Mouse (Mus musculus) fat pad, adult 2 months (tissue): Measurements from ENCODE around the gene Pik3r1.

ENCODE experiments used
- DNase-seq: peaks from one replicate; pipeline ENCODE4 v3.0.0-alpha.2; 2011; ENCODE audit warnings: low read depth, low spot score; ENCODE audit errors: extremely low read depth

Gene Pik3r1

DNA sequence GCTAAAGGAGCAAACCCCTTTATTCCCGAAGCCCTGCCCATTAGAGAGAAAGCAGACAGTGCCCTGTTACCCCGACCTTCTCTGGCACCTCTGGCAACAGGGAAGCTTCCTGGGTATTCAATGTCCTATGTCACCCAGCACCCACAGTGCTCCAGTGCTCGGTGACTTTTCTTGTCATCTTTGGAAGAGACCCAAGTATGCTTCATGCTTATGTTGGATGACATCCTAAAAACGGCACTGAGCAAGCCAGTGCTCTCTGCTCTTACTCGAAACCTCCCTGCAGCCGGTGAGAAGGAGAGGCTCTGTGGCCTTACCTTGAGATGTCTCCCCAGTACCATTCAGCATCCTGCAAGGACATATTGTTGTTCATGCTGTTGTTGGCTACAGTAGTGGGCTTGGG lies 77.8 kb downstream of the Pik3r1 start:
- no peak for DNase-seq

DNA sequence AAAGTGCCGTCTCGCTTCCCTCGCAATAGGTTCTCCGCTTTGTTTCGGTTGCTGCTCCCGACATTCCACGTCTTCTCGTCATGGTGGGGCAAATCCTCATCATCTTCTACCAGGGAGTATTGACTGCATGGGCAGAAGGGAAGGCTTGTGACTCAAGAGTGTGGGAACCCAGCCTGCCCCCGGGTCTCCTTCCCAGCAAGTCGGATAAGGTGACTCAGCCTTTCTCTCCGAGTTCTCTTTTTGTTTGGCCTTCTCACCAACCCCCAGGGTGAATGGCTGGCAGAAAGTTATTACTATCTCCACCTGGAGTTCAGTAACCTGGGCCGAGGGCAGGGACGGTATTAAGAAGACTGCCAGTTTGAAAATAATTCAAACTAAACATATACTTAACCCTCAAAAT lies 81.8 kb downstream of the Pik3r1 start:
- DNase-seq: no peak

DNA sequence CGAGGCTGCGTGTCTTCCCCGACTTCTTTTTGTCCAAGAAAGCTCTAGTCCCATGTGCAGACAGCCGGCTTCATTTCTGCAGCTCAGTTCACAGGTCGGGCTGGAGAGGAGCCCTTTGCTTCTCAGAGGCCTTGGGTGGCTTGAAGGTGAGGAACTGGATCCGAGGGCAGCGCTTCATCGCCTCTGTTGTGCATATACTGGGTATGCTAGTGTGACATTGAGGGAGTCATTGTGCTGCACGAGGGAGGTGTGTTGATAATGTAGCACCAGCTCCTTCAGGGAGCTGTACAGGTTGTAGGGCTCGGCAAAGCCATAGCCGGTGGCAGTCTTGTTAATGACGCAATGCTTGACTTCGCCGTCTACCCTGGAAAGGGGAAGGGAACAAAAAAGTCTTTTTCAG lies 83.3 kb downstream of the Pik3r1 start:
- no peak for DNase-seq

DNA sequence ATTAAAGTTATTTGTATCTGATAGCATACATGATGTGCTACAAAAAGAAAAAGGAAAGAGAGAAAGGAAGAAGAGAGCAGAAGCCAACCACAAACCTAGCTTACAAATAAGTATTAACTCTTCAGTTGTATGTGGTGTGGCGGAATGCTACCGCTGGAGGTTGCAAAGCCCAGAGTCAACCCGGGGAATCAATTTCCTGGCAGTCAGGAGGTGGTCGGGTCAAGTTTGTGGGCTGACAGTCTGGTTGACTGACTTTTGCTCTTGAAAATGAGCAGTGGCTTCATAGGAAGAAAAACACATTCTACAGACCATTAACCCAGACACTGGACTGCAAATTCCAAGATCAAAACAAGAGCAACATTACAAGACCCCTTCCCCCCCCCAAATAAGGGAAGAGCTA lies 85.6 kb downstream of the Pik3r1 start:
- no peak for DNase-seq

DNA sequence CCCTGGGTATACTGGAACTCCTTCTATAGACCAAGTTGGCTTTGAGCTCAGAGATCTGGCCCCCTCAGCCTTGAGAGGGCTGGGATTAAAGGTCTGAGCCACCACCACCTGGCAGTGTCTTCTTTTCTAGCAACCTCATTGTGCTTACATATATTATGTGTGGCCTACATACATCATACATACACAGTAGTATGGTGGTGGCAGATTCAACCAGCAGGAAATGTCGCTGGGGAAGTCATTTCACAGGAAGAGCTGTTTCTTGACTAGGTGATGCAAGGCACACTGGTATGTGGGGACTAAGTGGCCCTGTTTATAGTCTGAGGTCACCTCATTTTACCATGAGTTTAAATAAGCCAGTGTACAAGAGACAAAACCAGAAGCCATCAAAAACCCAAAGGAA lies 87.9 kb downstream of the Pik3r1 start:
- DNase-seq: no peak

DNA sequence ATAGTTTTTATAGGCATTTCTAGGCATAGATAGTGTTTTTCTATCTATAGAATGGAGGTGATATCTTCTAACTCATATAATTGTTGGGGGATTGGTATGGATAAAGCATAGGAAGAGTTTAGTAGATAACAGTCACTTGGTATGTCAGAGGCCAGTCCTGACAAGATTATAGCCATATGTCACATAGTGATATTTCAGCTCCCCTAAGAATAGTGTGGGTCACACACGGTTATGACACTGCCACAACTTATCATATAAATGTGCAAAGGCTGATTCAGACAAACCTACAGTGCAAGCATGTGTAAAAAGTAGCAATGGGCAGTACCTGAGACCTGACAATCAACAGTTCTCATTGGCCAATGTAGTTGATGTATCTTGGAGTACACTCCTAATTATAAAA lies 89.0 kb downstream of the Pik3r1 start:
- no peak for DNase-seq

DNA sequence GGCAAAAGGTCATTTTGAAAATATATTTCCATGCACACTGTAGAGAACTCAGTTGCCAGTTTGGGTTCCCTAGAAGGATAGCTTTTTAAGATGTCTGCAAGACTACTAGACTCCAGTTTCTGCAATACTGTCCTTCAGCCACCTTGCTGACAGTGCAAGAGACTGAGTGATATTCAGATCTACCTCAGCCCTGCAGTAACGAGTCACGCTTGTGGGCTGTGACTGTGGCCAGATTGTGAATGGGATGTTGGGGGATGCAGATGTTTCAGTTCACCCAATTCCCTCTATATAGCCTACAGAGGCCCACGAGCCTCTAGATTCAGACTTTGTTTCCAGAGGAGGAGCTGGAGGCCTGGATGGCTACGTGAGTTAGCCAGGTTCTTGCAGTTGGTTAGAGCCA lies 90.0 kb downstream of the Pik3r1 start:
- no peak for DNase-seq

DNA sequence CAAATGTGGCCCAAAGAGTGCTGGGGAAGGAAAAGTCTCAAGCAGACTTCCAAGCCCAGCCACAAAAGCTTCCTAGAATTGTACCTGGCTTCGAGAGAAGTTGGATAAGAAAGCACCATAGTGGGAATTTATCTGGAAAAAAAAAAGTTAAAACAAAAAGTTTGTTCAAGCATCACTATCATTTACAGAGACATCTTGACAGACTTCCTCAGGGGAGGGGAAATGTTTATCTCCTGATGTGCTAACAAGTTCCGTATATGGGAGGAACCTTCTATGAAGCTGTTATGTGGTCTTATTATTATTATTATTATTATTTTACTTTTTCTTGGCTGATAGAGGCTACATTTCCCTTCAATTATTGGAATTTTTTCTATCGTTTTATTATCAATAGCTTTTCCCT lies 94.1 kb downstream of the Pik3r1 start:
- DNase-seq: no peak

DNA sequence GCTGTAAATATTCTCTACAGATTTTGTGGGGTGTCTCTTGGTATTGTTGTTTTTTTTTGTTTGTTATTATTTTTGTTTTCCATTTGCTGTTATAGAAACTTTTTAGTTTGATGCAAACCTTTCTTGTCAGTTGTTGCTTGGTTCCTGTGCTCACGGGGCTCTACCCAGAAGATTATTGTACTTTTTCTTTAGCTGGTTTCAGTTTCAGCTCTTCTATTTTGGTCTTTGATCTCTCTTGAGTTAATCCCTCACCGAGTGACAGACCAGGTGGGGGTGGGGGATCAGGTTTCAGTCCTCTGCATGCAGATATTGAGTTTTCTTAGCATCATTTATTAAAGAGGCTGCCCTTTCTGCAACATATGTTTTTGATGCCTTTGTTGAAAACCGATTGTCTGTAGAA lies 99.2 kb downstream of the Pik3r1 start:
- no peak for DNase-seq

DNA sequence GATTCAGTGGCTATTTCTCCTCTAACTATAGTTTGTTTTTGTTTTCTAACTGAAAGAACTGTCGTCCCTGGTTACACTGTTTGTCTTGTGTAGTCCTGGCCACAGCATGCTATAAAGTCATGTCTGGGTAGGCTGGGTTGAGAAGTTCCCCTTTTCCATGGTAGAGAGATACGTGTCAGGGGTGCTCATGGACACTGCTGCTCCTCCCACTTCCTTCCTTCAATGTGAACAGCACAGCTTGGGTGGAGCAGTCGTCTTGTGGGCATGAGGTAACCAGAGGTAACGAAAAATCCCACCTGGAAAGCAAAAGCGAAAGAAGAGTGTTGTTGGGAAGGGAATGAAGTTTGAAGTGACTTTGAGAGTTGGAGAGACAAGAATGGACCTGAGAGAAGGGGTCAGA lies 104.0 kb downstream of the Pik3r1 start:
- no peak for DNase-seq

DNA sequence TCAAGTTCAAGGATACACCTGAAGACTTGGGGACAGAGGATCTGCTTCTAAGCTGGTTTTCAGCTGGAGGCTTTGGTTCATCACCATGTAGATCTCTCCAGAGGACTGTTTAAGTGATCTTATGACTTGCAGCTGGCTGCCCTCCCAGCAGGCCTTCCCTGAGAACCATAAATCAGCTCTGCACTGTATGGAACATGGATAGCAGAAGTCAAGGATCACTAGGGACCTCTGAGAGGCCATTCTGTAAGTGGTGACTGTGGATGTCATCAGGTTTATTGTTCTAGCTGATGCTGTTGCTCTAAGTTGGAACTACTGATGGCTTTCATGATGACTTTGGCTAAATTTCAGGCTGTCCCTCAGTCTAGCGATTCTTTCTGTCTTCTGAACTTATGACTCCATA lies 105.1 kb downstream of the Pik3r1 start:
- DNase-seq: no peak

DNA sequence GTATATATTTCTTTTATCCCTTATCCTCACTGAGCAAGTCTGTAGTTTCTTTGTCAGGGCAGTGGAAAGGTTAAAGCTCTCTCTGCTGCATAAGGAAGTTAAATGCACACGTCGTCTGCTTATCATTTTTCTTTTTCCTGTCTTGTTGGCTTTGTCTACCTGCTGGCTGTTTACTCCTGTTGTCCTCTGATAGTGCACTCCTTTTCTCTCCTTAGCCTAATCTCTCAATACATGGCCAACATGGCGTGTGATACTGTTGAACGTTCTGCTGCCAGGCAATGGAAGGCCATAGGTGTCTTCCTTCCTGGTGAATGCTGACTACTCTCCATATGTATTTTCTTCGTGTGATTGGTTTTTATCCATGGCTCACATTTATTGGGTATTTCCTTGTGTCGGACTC lies 106.5 kb downstream of the Pik3r1 start:
- DNase-seq: no peak

DNA sequence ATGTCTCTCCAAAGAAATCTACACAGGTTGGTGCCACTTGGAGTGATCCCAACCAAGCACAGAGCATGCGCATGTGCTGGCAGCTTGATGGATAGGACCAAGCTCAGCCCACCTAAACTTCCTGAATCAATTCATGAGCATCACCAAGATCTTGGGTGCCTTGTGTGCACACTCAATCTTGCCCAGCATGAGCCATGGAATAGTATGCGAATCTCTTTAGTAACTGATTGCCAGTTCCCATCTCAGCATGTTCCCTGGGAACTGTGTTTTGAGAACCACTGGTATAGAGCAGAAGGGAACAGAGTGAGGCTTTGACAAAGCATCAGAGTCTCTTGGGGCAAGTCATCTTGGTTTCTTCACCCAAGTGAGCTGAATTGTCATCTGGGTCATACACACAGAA lies 107.8 kb downstream of the Pik3r1 start:
- no peak for DNase-seq

DNA sequence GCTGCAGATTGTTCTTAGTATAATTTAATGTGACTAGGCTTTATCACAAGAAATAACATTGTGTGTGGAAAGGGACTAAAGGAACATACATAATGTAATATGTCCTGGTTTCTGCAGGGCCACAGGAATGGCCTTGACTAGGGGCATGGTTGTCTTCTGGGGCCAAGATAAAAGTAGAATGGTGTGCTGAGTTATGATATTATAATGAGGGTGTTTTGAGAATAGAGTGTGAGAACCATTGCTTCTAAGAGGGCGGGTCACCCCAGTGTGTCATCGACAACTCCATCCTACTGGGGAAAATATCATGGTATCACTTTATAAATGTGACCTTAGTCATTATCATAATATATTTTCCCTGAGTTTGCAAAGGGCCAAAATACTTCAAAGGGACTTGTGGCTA lies 115.9 kb downstream of the Pik3r1 start:
- no peak for DNase-seq

DNA sequence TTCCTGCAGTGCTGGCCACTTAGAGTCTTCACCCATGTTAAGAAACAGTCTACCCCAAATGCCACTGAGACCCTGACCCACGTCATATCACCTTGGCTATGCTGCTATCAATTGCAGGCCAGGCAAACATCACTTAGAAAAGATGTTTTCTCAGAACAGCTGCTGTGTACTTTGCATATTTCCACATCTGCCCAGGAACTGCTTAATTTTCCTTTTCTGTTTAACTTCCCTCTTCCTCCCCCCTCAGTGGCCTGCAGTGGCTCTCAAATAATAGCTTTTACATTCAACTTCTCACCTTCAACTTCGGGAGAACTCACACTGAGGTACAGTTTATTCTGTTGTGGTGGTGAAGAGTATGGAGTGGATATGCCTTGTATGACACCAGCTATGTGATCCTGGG lies 126.4 kb downstream of the Pik3r1 start:
- no peak for DNase-seq

DNA sequence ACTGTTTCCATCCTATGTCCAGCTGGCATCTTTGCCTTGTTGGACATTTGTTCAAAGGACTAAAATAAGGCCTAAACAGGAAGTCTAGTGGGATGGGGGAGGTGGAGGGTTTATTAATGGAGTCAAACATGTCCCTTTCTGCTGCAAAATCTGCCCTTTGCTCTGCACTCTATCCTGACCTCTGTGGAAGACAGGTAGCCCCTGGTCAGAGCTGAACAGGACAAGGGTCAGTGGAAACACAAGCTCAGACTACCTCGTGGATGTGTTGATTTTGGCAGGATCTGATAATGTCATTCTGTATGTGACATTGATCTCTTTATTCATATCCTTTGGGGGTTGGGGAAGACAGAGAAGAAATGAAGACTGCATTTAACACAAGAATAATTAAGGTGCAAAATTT lies 132.2 kb downstream of the Pik3r1 start:
- DNase-seq: no peak

DNA sequence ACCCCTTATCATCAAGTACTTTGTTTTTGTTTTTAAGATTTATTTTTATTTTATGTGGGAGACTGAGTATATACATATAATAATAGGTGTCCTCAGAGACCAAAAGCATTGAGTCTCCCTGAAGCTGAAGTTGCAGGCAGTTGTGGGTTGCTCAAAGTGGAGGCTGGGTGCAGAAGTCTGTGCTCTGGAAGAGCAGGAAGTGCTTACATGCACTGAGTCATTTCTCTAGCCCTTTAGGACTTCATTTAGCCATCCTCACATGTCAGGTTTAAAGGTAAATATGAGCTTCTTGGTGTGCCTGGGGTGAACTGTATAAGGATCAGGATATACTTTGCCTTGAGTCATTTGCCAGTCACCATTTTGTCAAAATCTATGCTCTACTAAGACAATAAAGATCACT lies 133.6 kb downstream of the Pik3r1 start:
- DNase-seq: no peak

DNA sequence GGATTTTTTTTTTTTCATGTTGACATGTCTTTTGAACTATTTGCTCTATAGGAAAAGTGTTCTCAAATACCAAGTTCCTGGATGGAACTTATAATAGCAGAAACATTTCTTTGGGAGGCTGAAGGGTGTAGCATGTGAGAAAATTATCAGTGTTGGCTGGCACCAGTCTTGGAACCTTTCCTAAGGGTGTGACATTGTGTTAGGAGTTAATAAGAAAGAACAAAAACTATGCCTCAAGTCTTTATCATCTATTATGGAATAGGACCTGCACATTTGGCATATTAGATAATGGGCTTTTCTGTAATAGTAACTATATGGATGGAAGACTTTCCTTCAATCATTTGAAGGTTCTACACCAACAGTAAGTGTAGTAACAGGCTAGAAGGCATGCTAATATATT lies 134.4 kb downstream of the Pik3r1 start:
- no peak for DNase-seq

DNA sequence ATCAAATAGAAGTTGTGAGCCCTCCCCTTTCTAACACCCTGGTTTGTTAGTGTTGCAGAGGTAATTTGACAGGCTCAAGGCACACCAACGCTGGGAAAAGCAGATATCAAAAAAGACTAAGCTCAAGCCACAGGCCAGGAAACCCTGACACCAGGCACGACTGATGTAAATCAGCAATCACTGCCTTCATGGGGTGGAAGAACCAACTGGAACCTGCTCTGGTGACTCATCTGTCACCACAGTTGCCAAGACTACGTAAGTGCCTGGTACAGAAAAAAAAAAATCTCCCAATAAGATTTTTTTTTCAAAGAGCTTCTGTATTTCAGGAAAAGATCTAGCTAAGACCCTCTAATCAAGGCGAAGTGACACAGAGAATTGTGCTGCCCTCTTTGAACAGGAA lies 135.2 kb downstream of the Pik3r1 start:
- no peak for DNase-seq

DNA sequence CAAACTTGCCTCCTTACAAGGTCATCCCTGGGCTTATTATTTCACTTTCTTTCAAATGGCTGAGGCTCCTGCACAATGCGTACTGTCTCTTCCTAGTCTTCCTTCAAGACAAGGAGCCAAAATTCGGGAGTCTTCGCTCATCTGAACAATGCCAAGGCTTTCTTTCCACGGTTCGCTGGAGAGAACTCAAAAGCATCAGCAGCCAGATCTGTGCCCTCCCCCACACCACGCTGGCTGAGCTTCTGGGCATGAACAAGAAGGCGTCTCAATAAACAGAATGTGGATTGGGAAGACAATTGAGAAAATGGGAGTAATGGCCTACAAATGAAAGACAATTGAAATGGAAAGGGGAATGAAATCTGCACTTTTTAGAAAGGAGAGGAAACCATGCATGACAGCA lies 136.5 kb downstream of the Pik3r1 start:
- no peak for DNase-seq
